Mouse (Mus musculus) liver, adult 2 months (tissue): Measurements from ENCODE around the gene Pls3.
"Not testable (repeated sequence)": the region's sequence is repeated elsewhere in the genome, so short reads cannot be mapped to it uniquely, and the experiment has no call there.

Experiments
- CTCF ChIP-seq: fragments of 200-500 bp; IDR thresholded peaks from 2 replicates; pipeline ENCODE4 v1.5.1; 2011; ENCODE audit warnings: low read depth, low read length, control low read depth
- POLR2A ChIP-seq: fragments of 200-500 bp; IDR thresholded peaks from 2 replicates; pipeline ENCODE4 v1.6.1; 2011; ENCODE audit warnings: low read length, control low read depth; ENCODE audit not compliant: insufficient read depth; ENCODE audit errors: extremely low read depth

DNA sequence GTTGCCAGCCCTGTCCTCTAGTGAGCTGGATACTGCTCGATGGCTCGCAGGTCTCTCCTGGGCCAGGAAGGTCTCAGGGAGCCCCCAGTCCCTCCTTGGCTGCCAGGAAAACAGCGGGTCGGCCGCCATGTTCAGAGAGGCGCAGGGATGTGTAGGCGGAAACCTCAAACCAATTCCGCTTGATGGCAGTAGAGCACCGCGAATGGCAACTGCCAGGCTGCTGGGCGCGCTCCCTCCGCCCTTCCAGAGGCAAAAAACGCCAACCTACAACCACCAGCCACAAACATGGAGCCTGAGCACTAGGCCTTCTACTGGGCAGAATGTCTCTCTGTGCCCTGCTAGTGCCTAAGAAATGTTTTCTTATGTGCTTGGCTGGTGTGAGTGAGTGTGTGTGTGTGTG, 130.5 kb downstream of the Pls3 start:
- not testable (repeated sequence) for TF ChIP-seq POLR2A, CTCF
